Mouse (Mus musculus): ENCODE measurements around the gene Mrln. TPM values are rescaled to one million over a fixed set of nuclear protein-coding genes. Genes with fewer than 3 reads are reported as not detected.

Gene Mrln
- total RNA-seq, 2 experiments from 2014 or later = 1.1 TPM; not detected in 1

GRCm38 (mm10) chr10:70246076-70246475 lies 41.6 kb downstream of the Mrln start:
- no peak for DNase-seq
- intact Hi-C loops (cut with DNase I) = no loop called here

- no peak for DNase-seq
- intact Hi-C loops (cut with DNase I) = no loop called here
Measured at GRCm38 (mm10) chr10:70250354-70250753, 45.9 kb downstream of the Mrln start.

- intact Hi-C loops (cut with DNase I) = no loop called here
- no peak for DNase-seq
Measured at GRCm38 (mm10) chr10:70250766-70251165, 46.3 kb downstream of the Mrln start.

- intact Hi-C loops (cut with DNase I) = no loop called here
- DNase-seq = peak; percentile 14
Measured at GRCm38 (mm10) chr10:70254666-70255065, 50.2 kb downstream of the Mrln start.

GRCm38 (mm10) chr10:70255601-70256210 lies 51.2 kb downstream of the Mrln start:
- intact Hi-C loops (cut with DNase I) = no loop called here
- no peak for DNase-seq

GRCm38 (mm10) chr10:70257029-70257428 lies 52.6 kb downstream of the Mrln start:
- intact Hi-C loops (cut with DNase I) = no loop called here
- DNase-seq = no peak

GRCm38 (mm10) chr10:70260904-70261303 lies 56.4 kb downstream of the Mrln start:
- DNase-seq = no peak
- intact Hi-C loops (cut with DNase I) = no loop called here

- intact Hi-C loops (cut with DNase I) = no loop called here
- DNase-seq = no peak
Measured at GRCm38 (mm10) chr10:70262051-70262450, 57.6 kb downstream of the Mrln start.

GRCm38 (mm10) chr10:70263681-70264189 lies 59.3 kb downstream of the Mrln start:
- intact Hi-C loops (cut with DNase I) = no loop called here
- no peak for DNase-seq

- no peak for DNase-seq
- intact Hi-C loops (cut with DNase I) = no loop called here
Measured at GRCm38 (mm10) chr10:70264337-70265036, 60.0 kb downstream of the Mrln start.

GRCm38 (mm10) chr10:70266501-70266900 lies 62.0 kb downstream of the Mrln start:
- no peak for DNase-seq
- intact Hi-C loops (cut with DNase I) = no loop called here

GRCm38 (mm10) chr10:70268581-70269446 lies 64.3 kb downstream of the Mrln start:
- intact Hi-C loops (cut with DNase I) = no loop called here
- no peak for DNase-seq

Other genes with a start within 250 kb of the Mrln start
- gene Ccdc6, start 107.5 kb upstream of the Mrln start, total RNA-seq (2021) = 10 to 100 TPM; 68.1 to 70.5 TPM
- gene Slc16a9, start 40.4 kb downstream of the Mrln start, total RNA-seq (2021) = 1 to 10 TPM; 3.7 to 4.7 TPM
- 10 to 100 TPM; 41.3 to 42.4 TPM for gene Fam13c, start 235.8 kb downstream of the Mrln start, total RNA-seq (2021)